Mouse (Mus musculus) intestine, embryonic 16.5 days (tissue): ENCODE measurements around the gene Fbf1. TPM values are rescaled to one million over a fixed set of nuclear protein-coding genes. Genes with fewer than 3 reads are reported as not detected.

Source experiments
- ATAC-seq: fragments of 200-750 bp; cut with Nextera tagmentation; 2 replicates; pipeline ENCODE4 v1.8.0; 2017; ENCODE audit warnings: moderate TSS enrichment, moderate library complexity
- H3K27ac ChIP-seq: fragments of 300-500 bp; sonication (generic); 2 replicates; pipeline ENCODE4 v1.5.1; 2014; ENCODE audit warnings: mild to moderate bottlenecking, low read length
- H3K27me3 ChIP-seq: fragments of 300-500 bp; sonication (generic); replicated peaks from 2 replicates; pipeline ENCODE4 v1.6.1; 2014; ENCODE audit warnings: low read length, control low read depth, mixed read lengths; ENCODE audit not compliant: control insufficient read depth, insufficient read depth
- H3K36me3 ChIP-seq: fragments of 300-500 bp; sonication (generic); 2 replicates; pipeline ENCODE4 v1.6.1; 2014; ENCODE audit warnings: low read length, control low read depth; ENCODE audit not compliant: control insufficient read depth, insufficient read depth
- H3K4me1 ChIP-seq: fragments of 300-500 bp; sonication (generic); 2 replicates; pipeline ENCODE4 v1.6.1; 2014; ENCODE audit warnings: low read length, control low read depth, mixed read lengths; ENCODE audit not compliant: control insufficient read depth, insufficient read depth
- H3K4me2 ChIP-seq: fragments of 300-500 bp; sonication (generic); 2 replicates; pipeline ENCODE4 v1.6.1; 2014; ENCODE audit warnings: low read depth, low read length, control low read depth
- H3K4me3 ChIP-seq: fragments of 300-500 bp; sonication (generic); 2 replicates; pipeline ENCODE4 v1.5.1; 2014; ENCODE audit warnings: mild to moderate bottlenecking, low read length
- H3K9ac ChIP-seq: fragments of 300-500 bp; sonication (generic); 2 replicates; pipeline ENCODE4 v1.6.1; 2014; ENCODE audit warnings: low read depth, low read length
- H3K9me3 ChIP-seq: fragments of 300-500 bp; sonication (generic); 2 replicates; pipeline ENCODE4 v1.6.1; 2016; ENCODE audit warnings: low read length, control low read depth; ENCODE audit not compliant: control insufficient read depth
- WGBS: fragments of 180-500 bp; shearing (Covaris S2); extraction: QIAGEN DNeasy Blood & Tissue Kit; methylation state at CpG from one replicate; pipeline ENCODE4 v1.1.7; 2014; 5-methylcytosine and 5-hydroxymethylcytosine counted together
- polyA plus RNA-seq: library from polyadenylated mRNA; unstranded; fragments of >200 nt; fragmentation: Nextera tagmentation; extraction: Ambion mirVana; gene quantifications from 2 replicates; pipeline ENCODE4 v1.2.1, GENCODE M21; 2015

The Fbf1 gene
- polyA plus RNA-seq, 1 experiment from 2014 or later = 15.4 TPM

GRCm38 (mm10) chr11:116194619-116195018, 26.7 kb upstream of the Fbf1 start:
- whole genome bisulfite sequencing = 85% methylated on average over 8 of the region's 8 CpGs
- H3K4me2 ChIP-seq = peak overlapping the region; percentile 32

GRCm38 (mm10) chr11:116187226-116187930, 19.4 kb upstream of the Fbf1 start:
- 48% methylated on average over 11 of the region's 11 CpGs for WGBS
- Histone ChIP-seq H3K9ac (no peak overlapping the region), H3K36me3 (peaks cover 25% of the 10 kb centered on the region), H3K27ac (no peak overlapping the region), H3K27me3 (no peaks in the 10 kb centered on the region), H3K9me3 (no peaks in the 10 kb centered on the region), H3K4me3 (no peak overlapping the region), H3K4me1 (no peaks in the 10 kb centered on the region), H3K4me2 (no peak overlapping the region)
- no peak for ATAC-seq

More at GRCm38 (mm10) chr11:116194619-116195018, 26.7 kb upstream of the Fbf1 start:
- Histone ChIP-seq H3K27me3 (no peaks in the 10 kb centered on the region), H3K9me3 (no peaks in the 10 kb centered on the region), H3K4me1 (peaks cover 11% of the 10 kb centered on the region; the same call in 1 of the 2 replicates), H3K9ac (0 out of 2 replicates have a peak overlapping the region, but pooled peaks have one; percentile 8), H3K4me3 (peak overlapping the region; percentile 11; the same call in 1 of the 2 replicates), H3K36me3 (no peaks in the 10 kb centered on the region), H3K27ac (peak overlapping the region; percentile 5; the same call in 1 of the 2 replicates)
- ATAC-seq = no peak

GRCm38 (mm10) chr11:116186360-116186759, 18.4 kb upstream of the Fbf1 start:
- WGBS = 90% methylated on average over 11 of the region's 11 CpGs
- no peak overlapping the region for H3K27ac ChIP-seq

GRCm38 (mm10) chr11:116185836-116186235, 17.9 kb upstream of the Fbf1 start:
- H3K36me3 ChIP-seq = peaks cover 26% of the 10 kb centered on the region
- H3K4me2 ChIP-seq = no peak overlapping the region
- H3K4me1 ChIP-seq = no peaks in the 10 kb centered on the region
- ATAC-seq = no peak
- H3K27me3 ChIP-seq = no peaks in the 10 kb centered on the region
- no peaks in the 10 kb centered on the region for H3K9me3 ChIP-seq
- no peak overlapping the region for H3K4me3 ChIP-seq
- H3K9ac ChIP-seq = no peak overlapping the region
- 80% methylated on average over 3 of the region's 3 CpGs for WGBS
- H3K27ac ChIP-seq = no peak overlapping the region

More at GRCm38 (mm10) chr11:116186360-116186759, 18.4 kb upstream of the Fbf1 start:
- Histone ChIP-seq H3K4me3 (no peak overlapping the region), H3K4me2 (no peak overlapping the region), H3K36me3 (peaks cover 26% of the 10 kb centered on the region), H3K4me1 (no peaks in the 10 kb centered on the region), H3K9me3 (no peaks in the 10 kb centered on the region), H3K27me3 (no peaks in the 10 kb centered on the region), H3K9ac (no peak overlapping the region)
- ATAC-seq = no peak

GRCm38 (mm10) chr11:116178411-116179121, 10.6 kb upstream of the Fbf1 start:
- no peaks in the 10 kb centered on the region for H3K27me3 ChIP-seq
- H3K9me3 ChIP-seq = no peaks in the 10 kb centered on the region
- H3K4me2 ChIP-seq = no peak overlapping the region
- H3K36me3 ChIP-seq = peaks cover 24% of the 10 kb centered on the region
- 86% methylated on average over 20 of the region's 20 CpGs for WGBS
- ATAC-seq = no peak
- H3K9ac ChIP-seq = no peak overlapping the region
- H3K4me1 ChIP-seq = no peaks in the 10 kb centered on the region
- H3K27ac ChIP-seq = no peak overlapping the region
- no peak overlapping the region for H3K4me3 ChIP-seq

GRCm38 (mm10) chr11:116176010-116176409, 8.0 kb upstream of the Fbf1 start:
- Histone ChIP-seq H3K4me2 (no peak overlapping the region), H3K9me3 (no peaks in the 10 kb centered on the region), H3K4me3 (no peak overlapping the region), H3K36me3 (peaks cover 22% of the 10 kb centered on the region), H3K27ac (no peak overlapping the region), H3K4me1 (no peaks in the 10 kb centered on the region), H3K27me3 (no peaks in the 10 kb centered on the region), H3K9ac (no peak overlapping the region)
- 88% methylated on average over 7 of the region's 7 CpGs for WGBS
- no peak for ATAC-seq

GRCm38 (mm10) chr11:116174775-116175448, 6.9 kb upstream of the Fbf1 start:
- ATAC-seq = no peak
- Histone ChIP-seq H3K27me3 (no peaks in the 10 kb centered on the region), H3K27ac (no peak overlapping the region), H3K4me2 (no peak overlapping the region), H3K9ac (no peak overlapping the region), H3K4me1 (no peaks in the 10 kb centered on the region), H3K36me3 (peaks cover 22% of the 10 kb centered on the region), H3K4me3 (no peak overlapping the region), H3K9me3 (no peaks in the 10 kb centered on the region)
- WGBS = 85% methylated on average over 22 of the region's 22 CpGs

DNA sequence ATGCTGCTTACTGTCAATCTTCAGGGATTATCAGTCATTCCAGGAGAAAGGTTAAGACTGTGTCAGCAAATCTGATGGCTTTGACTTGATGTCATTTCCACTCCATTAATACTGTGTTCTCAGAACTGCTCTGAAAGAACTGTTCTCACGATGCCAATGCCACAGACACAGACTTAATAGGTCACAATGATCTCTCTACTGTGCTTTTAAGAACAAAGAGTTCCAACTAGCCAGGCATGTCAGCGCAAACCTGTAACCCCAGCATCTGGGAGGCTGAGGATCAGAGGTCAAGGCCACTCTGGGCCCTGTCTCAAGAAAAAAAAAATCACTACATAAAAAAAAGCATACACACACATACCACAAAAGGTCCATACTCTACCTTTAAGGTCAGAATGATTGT, 4.0 kb upstream of the Fbf1 start:
- no peak for ATAC-seq
- 88% methylated on average over 2 of the region's 2 CpGs for WGBS
- H3K36me3 ChIP-seq = peaks cover 11% of the 10 kb centered on the region
- no peak overlapping the region for H3K4me2 ChIP-seq
- no peak overlapping the region for H3K4me3 ChIP-seq
- H3K27me3 ChIP-seq = no peaks in the 10 kb centered on the region
- no peaks in the 10 kb centered on the region for H3K4me1 ChIP-seq
- no peak overlapping the region for H3K9ac ChIP-seq
- H3K9me3 ChIP-seq = no peaks in the 10 kb centered on the region
- no peak overlapping the region for H3K27ac ChIP-seq
